Mouse (Mus musculus) heart, embryonic 12.5 days (tissue): ENCODE measurements around the gene Morc4. TPM values are rescaled to one million over a fixed set of nuclear protein-coding genes. Genes with fewer than 3 reads are reported as not detected.

Experiments used
- ATAC-seq: fragments of 200-750 bp; cut with Nextera tagmentation; 2 replicates; pipeline ENCODE4 v1.8.0; 2017; ENCODE audit warnings: moderate TSS enrichment, moderate library complexity; ENCODE audit not compliant: insufficient number of reproducible peaks, low FRiP score
- H3K27ac ChIP-seq: fragments of 300-500 bp; sonication (generic); 2 replicates; pipeline ENCODE4 v1.5.1; 2016; ENCODE audit warnings: mild to moderate bottlenecking, moderate library complexity; ENCODE audit not compliant: poor library complexity, severe bottlenecking
- H3K27me3 ChIP-seq: fragments of 300-500 bp; sonication (generic); replicated peaks from 2 replicates; pipeline ENCODE4 v1.6.1; 2016; ENCODE audit warnings: mild to moderate bottlenecking, moderate library complexity
- H3K36me3 ChIP-seq: fragments of 300-500 bp; sonication (generic); 2 replicates; pipeline ENCODE4 v1.6.1; 2016; ENCODE audit warnings: mild to moderate bottlenecking, moderate library complexity
- H3K4me1 ChIP-seq: fragments of 300-500 bp; sonication (generic); replicated peaks from 2 replicates; pipeline ENCODE4 v1.6.1; 2016; ENCODE audit warnings: mild to moderate bottlenecking
- H3K4me2 ChIP-seq: fragments of 300-500 bp; sonication (generic); 2 replicates; pipeline ENCODE4 v1.6.1; 2016; ENCODE audit warnings: mild to moderate bottlenecking, moderate library complexity
- H3K4me3 ChIP-seq: fragments of 300-500 bp; sonication (generic); 2 replicates; pipeline ENCODE4 v1.5.1; 2016; ENCODE audit warnings: mild to moderate bottlenecking
- H3K9ac ChIP-seq: fragments of 300-500 bp; sonication (generic); 2 replicates; pipeline ENCODE4 v1.6.1; 2016; ENCODE audit warnings: mild to moderate bottlenecking, moderate library complexity
- H3K9me3 ChIP-seq: fragments of 300-500 bp; sonication (generic); replicated peaks from 2 replicates; pipeline ENCODE4 v1.6.1; 2016; ENCODE audit warnings: mild to moderate bottlenecking, moderate library complexity
- WGBS: fragments of 180-500 bp; shearing (Covaris S2); methylation state at CpG from one replicate; pipeline ENCODE4 v1.1.7; 2016; 5-methylcytosine and 5-hydroxymethylcytosine counted together
- polyA plus RNA-seq: library from polyadenylated mRNA; unstranded; fragments of >200 nt; fragmentation: Nextera tagmentation; extraction: Ambion mirVana; gene quantifications from 2 replicates; pipeline ENCODE4 v1.2.1, GENCODE M21; 2016

Gene Morc4
- 13.4 and 15.6 TPM in 2 replicates for polyA plus RNA-seq

DNA sequence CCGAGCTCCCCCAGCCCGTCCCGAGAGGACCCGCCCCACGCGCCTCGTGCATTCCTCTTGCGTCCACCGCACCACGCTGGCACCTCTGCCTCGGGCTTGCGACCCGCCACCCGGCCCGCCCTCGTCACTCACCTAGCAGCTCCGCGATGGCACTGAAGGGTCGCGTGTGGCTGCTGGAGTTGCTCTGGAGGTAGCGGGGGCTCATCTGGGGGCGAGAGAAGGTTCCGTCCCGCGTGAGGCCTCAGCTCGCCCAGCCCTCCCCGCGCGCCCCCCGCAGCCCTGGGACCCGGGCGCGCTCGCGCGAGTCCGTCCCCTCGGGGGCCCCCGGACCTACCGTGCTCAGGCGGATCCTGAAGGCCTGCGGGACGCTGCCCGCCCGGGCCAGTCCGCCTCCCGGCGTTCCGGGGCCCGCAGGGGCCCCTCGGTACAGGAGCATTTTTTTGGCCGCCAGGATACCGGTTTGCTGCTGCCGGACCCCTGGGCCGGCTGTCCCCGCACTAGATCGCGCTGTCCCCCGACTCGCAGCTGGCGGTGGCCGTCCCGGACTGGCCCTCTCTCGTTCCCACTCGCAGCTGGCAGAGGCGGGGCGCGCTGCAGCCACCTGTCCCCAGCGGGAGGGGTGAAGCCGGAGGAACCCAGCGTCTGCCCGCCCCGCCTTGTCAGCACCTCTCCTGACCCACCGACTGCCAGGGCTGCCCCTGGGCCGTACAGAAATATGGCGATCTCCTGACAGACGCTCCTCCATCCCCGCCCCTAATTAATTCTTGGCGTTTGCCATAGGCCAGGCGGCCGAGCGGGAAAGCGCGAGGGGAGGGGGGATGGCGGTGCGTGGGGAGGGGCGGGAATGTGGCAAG lies at the start of gene Morc4:
Morc4 (minus strand) TSS at position 740 of the 854 bp plus-strand sequence.
- 14% methylated on average over 83 of the region's 87 CpGs for WGBS
- Histone ChIP-seq H3K27ac (peak within 1 kb of the TSS; percentile 5; the same call in 1 of the 2 replicates), H3K9me3 (no peaks in the 10 kb centered on the region), H3K36me3 (no peaks in the 10 kb centered on the region), H3K4me3 (peak within 1 kb of the TSS; percentile 59), H3K27me3 (no peaks in the 10 kb centered on the region), H3K9ac (peak within 1 kb of the TSS; percentile 72), H3K4me1 (0 out of 2 replicates have a peak, but pooled peaks cover 5% of the 10 kb centered on the region), H3K4me2 (peak within 1 kb of the TSS; percentile 68)
- ATAC-seq: peak; percentile 89

DNA sequence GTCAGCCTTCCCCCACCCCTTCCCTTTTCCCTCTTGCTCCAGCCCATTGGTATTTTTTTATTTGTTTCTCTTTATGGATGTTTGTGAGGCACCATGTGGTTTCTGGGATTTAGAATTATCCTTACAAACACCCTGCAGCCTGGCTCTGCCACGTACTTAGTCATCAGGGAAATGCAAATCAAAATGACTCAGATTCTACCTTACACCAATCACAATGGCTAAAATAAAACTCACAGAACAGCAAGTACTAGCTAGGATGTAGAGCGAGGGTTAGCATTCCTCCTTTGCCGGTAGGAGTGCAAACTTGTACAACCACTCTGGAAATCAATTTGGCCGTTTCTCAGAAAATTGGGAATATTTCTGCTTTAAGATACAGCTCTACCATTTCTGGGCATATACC lies 49.1 kb upstream of the Morc4 start:
- H3K4me1 ChIP-seq: no peaks in the 10 kb centered on the region
- no peak overlapping the region for H3K27ac ChIP-seq
- no peak overlapping the region for H3K9ac ChIP-seq
- ATAC-seq: no peak
- 80% methylated on average over 4 of the region's 4 CpGs for WGBS
- no peaks in the 10 kb centered on the region for H3K36me3 ChIP-seq
- H3K4me2 ChIP-seq: no peak overlapping the region
- no peak overlapping the region for H3K4me3 ChIP-seq
- no peaks in the 10 kb centered on the region for H3K27me3 ChIP-seq
- H3K9me3 ChIP-seq: no peaks in the 10 kb centered on the region

DNA sequence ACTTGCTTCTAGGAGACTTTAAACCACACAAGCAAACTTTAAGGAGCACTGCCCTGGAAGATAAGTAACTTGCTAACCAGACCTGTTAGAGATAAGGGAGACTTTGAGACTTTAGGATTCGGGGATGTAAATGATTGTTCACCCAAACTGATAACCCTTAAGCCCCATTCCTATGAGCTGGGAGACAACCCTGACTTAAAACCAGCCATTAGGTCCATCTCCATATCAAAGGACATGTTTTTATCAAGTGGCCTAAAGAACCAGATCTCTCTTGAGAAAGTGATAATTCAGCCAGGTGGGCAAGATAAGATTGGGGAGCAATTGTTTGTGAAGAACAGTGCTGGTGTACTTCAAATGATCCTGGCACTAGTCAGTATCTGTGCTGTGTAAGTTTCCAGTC lies 19.9 kb upstream of the Morc4 start:
- H3K27me3 ChIP-seq: no peaks in the 10 kb centered on the region
- H3K27ac ChIP-seq: no peak overlapping the region
- H3K4me1 ChIP-seq: no peaks in the 10 kb centered on the region
- no peaks in the 10 kb centered on the region for H3K36me3 ChIP-seq
- no peak overlapping the region for H3K4me3 ChIP-seq
- H3K4me2 ChIP-seq: no peak overlapping the region
- ATAC-seq: no peak
- H3K9ac ChIP-seq: no peak overlapping the region
- no peaks in the 10 kb centered on the region for H3K9me3 ChIP-seq
- WGBS: 41% methylated on average over 1 of the region's 1 CpGs

DNA sequence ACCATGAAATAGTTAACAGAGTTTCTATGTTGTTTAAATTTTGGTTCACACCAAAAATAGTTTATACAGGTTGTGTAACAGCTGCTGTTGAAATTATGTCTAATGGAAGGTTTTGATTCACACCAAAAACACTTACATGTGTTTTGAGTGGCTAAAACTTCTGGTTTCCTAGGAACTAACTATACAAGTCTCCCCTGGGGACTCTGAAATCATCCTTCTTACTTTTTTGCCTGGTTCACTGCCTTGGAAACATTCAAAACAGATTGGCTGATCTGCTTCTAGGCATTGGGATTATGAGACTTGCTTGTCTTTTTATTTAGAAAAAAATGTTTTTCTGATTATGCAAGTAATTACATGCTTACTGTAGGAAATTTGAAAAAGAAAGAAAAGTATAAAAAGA lies 11.7 kb upstream of the Morc4 start:
- Histone ChIP-seq H3K9ac (no peak overlapping the region), H3K36me3 (no peaks in the 10 kb centered on the region), H3K27ac (no peak overlapping the region), H3K4me3 (no peak overlapping the region), H3K4me2 (no peak overlapping the region), H3K27me3 (no peaks in the 10 kb centered on the region), H3K4me1 (no peaks in the 10 kb centered on the region), H3K9me3 (no peaks in the 10 kb centered on the region)
- ATAC-seq: no peak

DNA sequence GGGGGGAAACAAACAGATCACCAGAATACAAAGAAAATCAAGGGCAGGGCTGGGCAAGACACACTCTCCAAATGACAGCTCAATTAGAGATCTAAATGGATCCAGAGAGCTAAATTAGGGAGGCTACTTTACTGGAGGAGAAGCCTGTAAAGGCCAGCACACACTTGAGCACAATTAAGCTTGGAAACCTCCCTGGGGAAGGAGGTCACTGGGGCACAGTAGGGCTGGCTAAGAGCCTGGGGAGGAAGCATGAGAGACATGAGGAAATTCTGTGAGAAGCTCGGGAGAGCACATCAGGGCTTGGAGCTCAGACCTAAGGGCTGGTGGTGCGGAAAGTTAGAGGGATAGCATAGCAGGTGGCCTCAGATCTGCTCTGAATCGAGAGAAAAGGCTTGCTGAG lies 6.5 kb upstream of the Morc4 start:
- WGBS: 33% methylated on average over 3 of the region's 3 CpGs

DNA sequence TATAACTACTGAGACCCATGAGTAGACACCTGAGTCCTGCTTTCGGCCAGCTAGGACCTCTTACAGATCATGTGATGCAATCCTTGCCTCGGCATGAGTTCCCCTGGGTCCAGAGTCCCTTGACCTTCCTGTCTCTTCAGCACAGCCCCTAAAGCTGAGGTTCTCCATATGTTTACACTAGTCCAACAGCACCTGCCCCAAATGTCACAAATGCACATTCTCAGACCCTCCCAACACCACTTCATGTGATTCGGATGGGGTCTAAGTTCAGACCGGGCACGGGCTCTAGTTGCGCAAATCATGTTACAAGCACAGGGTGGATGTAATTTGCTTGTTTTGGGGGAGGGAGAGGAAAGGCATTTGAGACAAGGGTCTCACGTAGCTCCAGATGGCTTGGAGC lies 5.6 kb upstream of the Morc4 start:
- Histone ChIP-seq H3K9me3 (no peaks in the 10 kb centered on the region), H3K27ac (no peak overlapping the region), H3K36me3 (no peaks in the 10 kb centered on the region), H3K4me3 (no peak overlapping the region), H3K9ac (no peak overlapping the region), H3K4me2 (no peak overlapping the region), H3K27me3 (no peaks in the 10 kb centered on the region; the same call in 1 of the 2 replicates), H3K4me1 (0 out of 2 replicates have a peak, but pooled peaks cover 3% of the 10 kb centered on the region)
- 83% methylated on average over 7 of the region's 7 CpGs for WGBS
- ATAC-seq: no peak

More for the DNA sequence above, 6.5 kb upstream of the Morc4 start:
- H3K4me1 ChIP-seq: 0 out of 2 replicates have a peak, but pooled peaks cover 3% of the 10 kb centered on the region
- no peak overlapping the region for H3K4me3 ChIP-seq
- no peak overlapping the region for H3K9ac ChIP-seq
- ATAC-seq: no peak
- H3K27me3 ChIP-seq: no peaks in the 10 kb centered on the region; the same call in 1 of the 2 replicates
- no peak overlapping the region for H3K4me2 ChIP-seq
- H3K9me3 ChIP-seq: no peaks in the 10 kb centered on the region
- H3K27ac ChIP-seq: no peak overlapping the region
- H3K36me3 ChIP-seq: no peaks in the 10 kb centered on the region

DNA sequence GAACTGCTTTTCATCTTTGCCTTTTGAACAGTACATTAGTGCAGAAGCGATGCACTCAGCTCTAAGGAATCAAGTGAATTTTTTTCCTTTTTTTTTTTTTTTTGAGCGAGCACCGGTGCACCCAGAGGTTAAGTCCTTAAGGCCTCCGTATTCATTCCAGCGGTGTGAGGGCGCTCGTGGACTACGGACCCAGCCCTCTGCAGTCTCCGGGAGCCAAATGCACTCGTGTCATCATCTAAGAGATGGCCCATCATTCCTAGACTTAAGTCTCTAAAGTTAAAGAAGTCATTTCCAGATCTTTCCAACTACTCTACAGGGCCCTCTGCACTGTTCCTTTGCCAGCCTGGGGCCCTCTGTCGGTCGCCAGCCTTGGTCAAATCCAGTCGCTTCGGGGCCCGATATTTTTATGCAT lies 1.2 kb downstream of the Morc4 start:
- peak; percentile 55; the same call in 1 of the 2 replicates for ATAC-seq
- Histone ChIP-seq H3K4me2 (peak overlapping the region; percentile 68), H3K36me3 (no peaks in the 10 kb centered on the region), H3K27me3 (no peaks in the 10 kb centered on the region), H3K4me3 (peak overlapping the region; percentile 59), H3K27ac (no peak overlapping the region), H3K9me3 (no peaks in the 10 kb centered on the region), H3K4me1 (0 out of 2 replicates have a peak, but pooled peaks cover 5% of the 10 kb centered on the region), H3K9ac (peak overlapping the region; percentile 72)
- 18% methylated on average over 15 of the region's 15 CpGs for WGBS

DNA sequence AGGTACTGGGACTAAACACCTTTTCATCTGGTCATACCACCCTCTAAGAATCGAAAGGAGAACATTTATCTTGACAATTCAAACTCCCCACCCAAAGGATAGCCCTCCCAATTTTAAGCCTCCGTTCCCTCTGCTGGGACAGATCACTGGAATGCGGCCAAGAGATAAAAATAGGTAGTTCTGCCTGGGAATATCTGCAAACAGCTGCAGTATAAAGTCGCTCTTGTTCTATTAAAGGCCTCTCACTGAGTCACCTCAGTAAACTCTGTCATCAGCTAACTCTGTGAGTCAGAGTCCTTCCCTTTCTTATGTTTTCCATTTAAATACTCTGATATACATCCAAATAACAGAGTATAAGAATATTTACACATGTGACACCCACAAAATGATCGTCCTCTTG lies 12.1 kb downstream of the Morc4 start:
- Histone ChIP-seq H3K36me3 (no peaks in the 10 kb centered on the region), H3K9me3 (no peaks in the 10 kb centered on the region), H3K4me2 (0 out of 2 replicates have a peak overlapping the region, but pooled peaks have one; percentile 6), H3K4me3 (no peak overlapping the region), H3K9ac (no peak overlapping the region), H3K4me1 (no peaks in the 10 kb centered on the region), H3K27ac (no peak overlapping the region), H3K27me3 (no peaks in the 10 kb centered on the region)
- ATAC-seq: no peak
- 33% methylated on average over 5 of the region's 5 CpGs for WGBS

DNA sequence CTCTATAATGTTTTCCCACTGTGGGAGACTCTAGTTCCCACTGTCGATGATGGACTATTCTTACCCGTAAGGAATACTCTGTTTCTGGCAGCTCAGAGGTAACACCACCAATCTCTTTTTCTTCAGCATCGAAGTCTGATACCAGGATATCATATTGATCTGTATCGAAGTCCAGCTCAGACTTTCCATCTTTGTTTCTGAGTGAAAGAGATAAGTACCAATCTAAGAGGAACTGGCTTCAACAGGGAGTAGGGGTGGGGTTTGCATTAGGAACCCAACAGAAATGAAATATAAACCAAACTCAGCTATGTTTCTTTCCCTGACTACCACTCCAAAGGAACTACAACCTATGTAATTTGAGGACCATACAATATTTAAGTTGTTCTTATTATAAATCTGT lies 16.7 kb downstream of the Morc4 start:
- Histone ChIP-seq H3K4me1 (no peaks in the 10 kb centered on the region), H3K36me3 (no peaks in the 10 kb centered on the region), H3K9me3 (no peaks in the 10 kb centered on the region), H3K4me3 (no peak overlapping the region), H3K27me3 (no peaks in the 10 kb centered on the region), H3K9ac (no peak overlapping the region), H3K27ac (no peak overlapping the region), H3K4me2 (no peak overlapping the region)
- WGBS: 84% methylated on average over 4 of the region's 4 CpGs
- ATAC-seq: no peak

DNA sequence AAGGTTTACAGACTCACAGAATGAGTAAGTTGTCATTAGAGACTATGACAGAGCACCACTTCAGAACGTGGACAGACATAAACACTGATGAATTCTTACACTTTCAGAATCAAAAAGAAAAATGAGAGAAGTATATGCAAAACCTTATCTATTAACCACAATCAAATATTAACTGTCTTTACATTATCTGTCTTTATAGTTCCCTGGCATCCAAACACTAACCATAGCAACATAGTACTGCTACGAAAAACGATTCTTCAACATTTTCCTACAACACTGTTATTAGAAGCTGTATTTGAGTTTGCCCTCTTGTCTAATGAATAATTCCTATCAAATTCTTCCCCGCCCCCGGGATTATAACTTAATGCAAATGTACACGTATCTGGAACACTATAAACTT lies 30.4 kb downstream of the Morc4 start:
- Histone ChIP-seq H3K36me3 (no peaks in the 10 kb centered on the region), H3K27me3 (no peaks in the 10 kb centered on the region), H3K4me1 (no peaks in the 10 kb centered on the region), H3K9me3 (no peaks in the 10 kb centered on the region), H3K9ac (no peak overlapping the region), H3K27ac (no peak overlapping the region), H3K4me2 (no peak overlapping the region), H3K4me3 (no peak overlapping the region)
- WGBS: 77% methylated on average over 6 of the region's 6 CpGs
- no peak for ATAC-seq

DNA sequence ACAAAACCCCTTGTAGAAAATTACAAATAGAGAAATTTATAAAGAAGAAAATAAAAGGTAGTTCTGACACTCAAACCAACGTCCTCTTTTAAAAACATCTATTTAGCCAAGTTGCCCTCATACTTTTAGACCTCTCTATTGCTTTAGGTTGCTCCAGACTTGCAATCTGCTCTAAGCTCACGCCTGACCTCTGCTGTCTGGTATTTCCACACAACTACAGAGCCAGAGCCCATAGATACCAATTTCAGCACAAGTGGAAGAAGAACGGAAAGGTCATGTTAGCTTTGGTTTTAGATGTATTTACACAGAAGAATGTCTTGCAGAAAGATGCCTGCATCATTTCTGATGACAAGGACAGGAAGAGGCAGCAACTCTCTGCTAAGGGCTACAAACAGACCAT lies 32.4 kb downstream of the Morc4 start:
- ATAC-seq: no peak
- no peak overlapping the region for H3K4me2 ChIP-seq
- no peak overlapping the region for H3K9ac ChIP-seq
- H3K4me1 ChIP-seq: no peaks in the 10 kb centered on the region
- no peaks in the 10 kb centered on the region for H3K9me3 ChIP-seq
- 30% methylated on average over 3 of the region's 3 CpGs for WGBS
- H3K36me3 ChIP-seq: no peaks in the 10 kb centered on the region
- H3K27me3 ChIP-seq: no peaks in the 10 kb centered on the region
- H3K4me3 ChIP-seq: no peak overlapping the region
- H3K27ac ChIP-seq: no peak overlapping the region
